Mouse (Mus musculus) intestine, postnatal 0 days (tissue): ENCODE measurements around the gene Rbm14. TPM values are rescaled to one million over a fixed set of nuclear protein-coding genes. Genes with fewer than 3 reads are reported as not detected.
A peak's percentile ranks its signal among the peaks of the same experiment; 100 is the strongest.
"Not testable (repeated sequence)": the region's sequence is repeated elsewhere in the genome, so short reads cannot be mapped to it uniquely, and the experiment has no call there.

Experiments
- ATAC-seq: fragments of 200-750 bp; cut with Nextera tagmentation; 2 replicates; pipeline ENCODE4 v1.8.0; 2017; ENCODE audit warnings: mild to moderate bottlenecking, moderate TSS enrichment, moderate library complexity
- H3K27ac ChIP-seq: fragments of 300-500 bp; sonication (generic); 2 replicates; pipeline ENCODE4 v1.5.1; 2014; ENCODE audit warnings: mild to moderate bottlenecking, low read depth, low read length, moderate library complexity
- H3K27me3 ChIP-seq: fragments of 300-500 bp; sonication (generic); replicated peaks from 2 replicates; pipeline ENCODE4 v1.6.1; 2014; ENCODE audit warnings: low read length, mixed read lengths; ENCODE audit not compliant: control insufficient read depth, insufficient read depth
- H3K36me3 ChIP-seq: fragments of 300-500 bp; sonication (generic); 2 replicates; pipeline ENCODE4 v1.6.1; 2014; ENCODE audit warnings: mild to moderate bottlenecking, moderate library complexity; ENCODE audit not compliant: control insufficient read depth, insufficient read depth
- H3K4me1 ChIP-seq: fragments of 300-500 bp; sonication (generic); replicated peaks from 2 replicates; pipeline ENCODE4 v1.6.1; 2014; ENCODE audit warnings: antibody characterized with exemption, low read length, mixed read lengths; ENCODE audit not compliant: control insufficient read depth, insufficient read depth
- H3K4me2 ChIP-seq: fragments of 300-500 bp; sonication (generic); replicated peaks from 2 replicates; pipeline ENCODE4 v1.6.1; 2014; ENCODE audit warnings: low read depth, mild to moderate bottlenecking, moderate library complexity
- H3K4me3 ChIP-seq: fragments of 300-500 bp; sonication (generic); 2 replicates; pipeline ENCODE4 v1.5.1; 2014; ENCODE audit warnings: low read depth, low read length
- H3K9ac ChIP-seq: fragments of 300-500 bp; sonication (generic); 2 replicates; pipeline ENCODE4 v1.6.1; 2014; ENCODE audit warnings: mild to moderate bottlenecking, low read depth, low read length
- H3K9me3 ChIP-seq: fragments of 300-500 bp; sonication (generic); 2 replicates; pipeline ENCODE4 v1.6.1; 2016; ENCODE audit warnings: mixed run types; ENCODE audit not compliant: control insufficient read depth
- CTCF ChIP-seq: sonication (generic); IDR thresholded peaks from 2 replicates; pipeline ENCODE4 v1.5.1; 2016; ENCODE audit warnings: low read depth, mild to moderate bottlenecking, control low read depth, antibody characterized with exemption, moderate library complexity
- WGBS: fragments of 180-500 bp; shearing (Covaris S2); extraction: QIAGEN DNeasy Blood & Tissue Kit; methylation state at CpG from one replicate; pipeline ENCODE4 v1.1.7; 2014; 5-methylcytosine and 5-hydroxymethylcytosine counted together
- polyA plus RNA-seq: library from polyadenylated mRNA; unstranded; fragments of >200 nt; fragmentation: Nextera tagmentation; extraction: Ambion mirVana; gene quantifications from 2 replicates; pipeline ENCODE4 v1.2.1, GENCODE M21; 2015

Gene Rbm14
- polyA plus RNA-seq, 1 experiment from 2014 or later, result 21.8 TPM

- ATAC-seq, result peak; percentile 70
- H3K27ac ChIP-seq, result no peak overlapping the region
- peak overlapping the region; percentile 30 for H3K4me2 ChIP-seq
- peaks cover 23% of the 10 kb centered on the region for H3K36me3 ChIP-seq
- no peaks in the 10 kb centered on the region for H3K4me1 ChIP-seq
- no peak for TF ChIP-seq CTCF
- no peak overlapping the region for H3K4me3 ChIP-seq
- H3K9ac ChIP-seq, result no peak overlapping the region
- WGBS, result 36% methylated on average over 16 of the region's 16 CpGs
- H3K9me3 ChIP-seq, result no peaks in the 10 kb centered on the region
- no peaks in the 10 kb centered on the region for H3K27me3 ChIP-seq
Measured at GRCm38 (mm10) chr19:4828444-4829114, 17.1 kb upstream of the Rbm14 start.

GRCm38 (mm10) chr19:4820678-4821303 is 9.4 kb upstream of the Rbm14 start:
- peak overlapping the region; percentile 32; the same call in 1 of the 2 replicates for H3K4me2 ChIP-seq
- peak overlapping the region; percentile 57; the same call in 1 of the 2 replicates for H3K27ac ChIP-seq
- H3K9me3 ChIP-seq, result no peaks in the 10 kb centered on the region
- H3K4me1 ChIP-seq, result no peaks in the 10 kb centered on the region; the same call in 1 of the 2 replicates
- ATAC-seq, result peak; percentile 91
- no peaks in the 10 kb centered on the region for H3K27me3 ChIP-seq
- TF ChIP-seq CTCF, result peak; percentile 62
- peaks cover 13% of the 10 kb centered on the region for H3K36me3 ChIP-seq
- no peak overlapping the region for H3K4me3 ChIP-seq
- 38% methylated on average over 5 of the region's 5 CpGs for WGBS
- H3K9ac ChIP-seq, result no peak overlapping the region

- 16% methylated on average over 1 of the region's 1 CpGs for WGBS
- Histone ChIP-seq H3K4me2 (peak overlapping the region; percentile 17; the same call in 1 of the 2 replicates), H3K9me3 (0 out of 2 replicates have a peak, but pooled peaks cover 3% of the 10 kb centered on the region), H3K36me3 (no peaks in the 10 kb centered on the region), H3K27me3 (no peaks in the 10 kb centered on the region), H3K9ac (no peak overlapping the region), H3K4me3 (no peak overlapping the region), H3K27ac (peak overlapping the region; percentile 79), H3K4me1 (no peaks in the 10 kb centered on the region; the same call in 1 of the 2 replicates)
- peak; percentile 90 for ATAC-seq
- TF ChIP-seq CTCF, result no peak
Measured at GRCm38 (mm10) chr19:4817182-4817835, 5.9 kb upstream of the Rbm14 start.

GRCm38 (mm10) chr19:4813015-4813414 is 1.6 kb upstream of the Rbm14 start:
- H3K9me3 ChIP-seq, result 0 out of 2 replicates have a peak, but pooled peaks cover 3% of the 10 kb centered on the region
- no peak overlapping the region for H3K4me2 ChIP-seq
- H3K9ac ChIP-seq, result no peak overlapping the region
- H3K36me3 ChIP-seq, result no peaks in the 10 kb centered on the region
- WGBS, result 85% methylated on average over 6 of the region's 6 CpGs
- no peak for ATAC-seq
- no peak overlapping the region for H3K27ac ChIP-seq
- peaks cover 5% of the 10 kb centered on the region; the same call in 1 of the 2 replicates for H3K4me1 ChIP-seq
- peak; percentile 56 for TF ChIP-seq CTCF
- H3K27me3 ChIP-seq, result no peaks in the 10 kb centered on the region
- H3K4me3 ChIP-seq, result no peak overlapping the region

- Histone ChIP-seq H3K27ac (peak overlapping the region; percentile 92), H3K4me2 (peak overlapping the region; percentile 71), H3K4me3 (peak overlapping the region; percentile 83)
- not testable (repeated sequence) for H3K4me1 ChIP-seq, H3K36me3 ChIP-seq, H3K27me3 ChIP-seq, H3K9ac ChIP-seq, ATAC-seq, H3K9me3 ChIP-seq
- WGBS, result 76% methylated on average over 8 of the region's 8 CpGs
- TF ChIP-seq CTCF, result peak; percentile 31; the same call in 1 of the 2 replicates
Measured at GRCm38 (mm10) chr19:4812334-4812949, 1.0 kb upstream of the Rbm14 start.

GRCm38 (mm10) chr19:4811909-4812242 is 442 bp upstream of the Rbm14 start:
- peak; percentile 15; the same call in 1 of the 2 replicates for TF ChIP-seq CTCF
- Histone ChIP-seq H3K27ac (peak overlapping the region; percentile 92), H3K9me3 (0 out of 2 replicates have a peak, but pooled peaks cover 3% of the 10 kb centered on the region), H3K36me3 (no peaks in the 10 kb centered on the region), H3K27me3 (no peaks in the 10 kb centered on the region), H3K4me2 (peak overlapping the region; percentile 71), H3K4me1 (0 out of 2 replicates have a peak, but pooled peaks cover 5% of the 10 kb centered on the region), H3K9ac (peak overlapping the region; percentile 58), H3K4me3 (peak overlapping the region; percentile 83)
- WGBS, result under 1% methylated on average over 12 of the region's 12 CpGs
- ATAC-seq, result no peak
